Mouse (Mus musculus) G1E (cell line): Measurements from ENCODE around the gene Ccdc158. TPM values are rescaled to one million over a fixed set of nuclear protein-coding genes. Genes with fewer than 3 reads are reported as not detected.

Experiments used
- ATAC-seq: 2 replicates; pipeline ENCODE4 v1.8.0; 2016; ENCODE audit warnings: mild to moderate bottlenecking; ENCODE audit not compliant: insufficient number of reproducible peaks, poor library complexity, low FRiP score, severe bottlenecking; ENCODE audit errors: extremely low read depth
- DNase-seq: peaks from one replicate; pipeline ENCODE4 v3.0.0; 2012; ENCODE audit warnings: low spot score
- H3K27me3 ChIP-seq: 2 replicates; pipeline ENCODE4 v1.6.1; 2012; ENCODE audit warnings: mild to moderate bottlenecking, low read length, inconsistent platforms; ENCODE audit not compliant: insufficient read depth
- H3K36me3 ChIP-seq: replicated peaks from 2 replicates; pipeline ENCODE3; 2012; ENCODE audit warnings: mild to moderate bottlenecking, inconsistent platforms
- H3K4me1 ChIP-seq: 2 replicates; pipeline ENCODE4 v1.6.1; 2012; ENCODE audit warnings: low read depth, low read length, inconsistent platforms, mixed read lengths; ENCODE audit not compliant: insufficient read depth
- H3K4me3 ChIP-seq: 2 replicates; pipeline ENCODE4 v1.5.1; 2012; ENCODE audit warnings: low read depth, mild to moderate bottlenecking, inconsistent platforms, low read length, moderate library complexity, mixed read lengths
- H3K9me3 ChIP-seq: replicated peaks from 2 replicates; pipeline ENCODE4 v1.6.1; 2012; ENCODE audit warnings: inconsistent platforms
- CTCF ChIP-seq: IDR thresholded peaks from 2 replicates; pipeline ENCODE4 v1.5.1; 2012; ENCODE audit warnings: low read depth, low read length, inconsistent platforms, mixed read lengths
- GATA1 ChIP-seq: IDR thresholded peaks from 2 replicates; pipeline ENCODE4 v1.6.1; 2012; ENCODE audit warnings: borderline replicate concordance, low read length, inconsistent platforms, mixed read lengths
- GATA2 ChIP-seq: IDR thresholded peaks from 2 replicates; pipeline ENCODE4 v1.6.1; 2012; ENCODE audit warnings: low read depth, low read length, inconsistent platforms, borderline replicate concordance
- POLR2AphosphoS5 ChIP-seq: IDR thresholded peaks from 2 replicates; pipeline ENCODE4 v1.6.1; 2012; ENCODE audit warnings: low read depth, low read length, inconsistent platforms; ENCODE audit not compliant: insufficient replicate concordance
- TAL1 ChIP-seq: conservative IDR thresholded peaks from 2 replicates; pipeline ENCODE4 v1.6.1; 2012; ENCODE audit warnings: low read depth, low read length, inconsistent platforms, mixed read lengths
- polyA plus RNA-seq: library from polyadenylated mRNA; stranded (reverse); fragments of >175 nt; gene quantifications from 2 replicates; pipeline ENCODE4 v1.2.3, GENCODE M21; 2012
- total RNA-seq, 2 experiments: library from RNA; stranded (forward) in 1 of 2; stranded (reverse) in 1 of 2; fragments of 200-1000 nt in 1 of 2; fragments of >200 nt in 1 of 2; fragmentation: Nextera tagmentation in 1 of 2; gene quantifications; 2 replicates each; pipeline ENCODE4 v1.2.3; 2014 to 2017

Ccdc158 gene
- total and polyA plus RNA-seq, 3 experiments: 0.05 TPM; not detected in 2

DNA sequence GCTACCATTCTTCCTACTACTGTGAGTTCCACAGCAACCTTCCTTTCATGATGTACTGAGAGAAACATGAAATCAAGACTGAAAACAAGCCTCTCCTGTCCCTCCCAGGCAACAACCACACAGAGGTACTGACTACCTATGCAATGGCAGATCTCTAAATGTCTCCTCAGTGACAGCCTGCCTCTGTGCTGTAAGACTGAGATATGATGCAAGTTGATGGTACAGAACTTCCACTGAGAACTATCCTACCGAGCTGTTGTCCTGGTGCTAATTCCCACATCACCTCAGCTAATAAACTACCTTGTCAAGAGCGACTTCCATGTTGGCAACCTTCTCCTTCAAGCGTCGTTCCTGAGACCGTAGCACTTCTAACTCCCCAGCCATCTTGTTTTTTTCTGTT, 39.2 kb downstream of the Ccdc158 start:
- Histone ChIP-seq H3K36me3 (no peaks in the 10 kb centered on the region), H3K9me3 (no peaks in the 10 kb centered on the region), H3K4me3 (no peak overlapping the region), H3K4me1 (no peaks in the 10 kb centered on the region), H3K27me3 (no peaks in the 10 kb centered on the region; the same call in 1 of the 2 replicates)
- DNase-seq (no peak), ATAC-seq (no peak)
- no peak for TF ChIP-seq GATA1
- TF ChIP-seq TAL1: no peak
- TF ChIP-seq CTCF: no peak
- no peak for TF ChIP-seq POLR2AphosphoS5
- no peak for TF ChIP-seq GATA2

DNA sequence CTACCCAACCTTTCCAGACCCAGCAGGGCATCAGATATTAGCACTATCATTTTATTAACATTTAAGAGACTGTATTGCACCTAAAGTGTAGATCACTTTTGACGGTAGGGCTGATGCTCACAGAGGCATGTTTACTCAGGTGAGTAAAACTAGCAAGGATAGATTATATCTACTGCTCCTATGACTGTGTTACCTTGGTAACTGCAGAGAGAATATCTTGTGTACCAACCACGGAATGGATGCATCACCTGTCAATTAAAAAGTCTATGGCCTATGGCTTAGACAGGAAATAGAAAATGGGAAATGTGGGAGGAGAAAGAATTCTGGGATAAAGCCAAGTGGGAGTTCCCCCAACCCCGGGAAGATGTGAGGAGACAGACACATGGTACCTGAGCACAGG, 40.2 kb downstream of the Ccdc158 start:
- DNase-seq (no peak), ATAC-seq (no peak)
- Histone ChIP-seq H3K4me1 (no peaks in the 10 kb centered on the region), H3K9me3 (no peaks in the 10 kb centered on the region), H3K36me3 (no peaks in the 10 kb centered on the region), H3K4me3 (no peak overlapping the region), H3K27me3 (no peaks in the 10 kb centered on the region; the same call in 1 of the 2 replicates)
- TF ChIP-seq CTCF: no peak
- no peak for TF ChIP-seq GATA1
- no peak for TF ChIP-seq TAL1
- TF ChIP-seq GATA2: no peak
- no peak for TF ChIP-seq POLR2AphosphoS5

DNA sequence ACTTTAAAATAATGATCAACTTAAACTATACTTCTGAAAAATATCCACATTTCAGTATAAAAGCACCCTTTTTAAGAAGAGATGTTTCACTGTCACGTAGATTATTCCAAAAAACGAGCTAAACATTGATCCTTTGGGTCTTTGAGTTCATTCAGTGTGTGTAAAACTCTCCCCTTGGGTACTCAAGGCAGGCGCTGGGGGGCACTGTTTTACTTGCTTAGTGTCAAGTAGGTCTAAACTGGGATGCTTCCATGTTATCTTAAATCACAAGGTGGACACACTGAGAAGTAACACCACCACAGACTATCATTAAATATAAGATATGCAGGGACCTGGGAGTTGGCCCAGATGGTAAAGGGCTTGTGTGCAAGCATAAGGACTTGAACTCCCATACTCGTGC, 41.5 kb downstream of the Ccdc158 start:
- no peak for DNase-seq
- no peaks in the 10 kb centered on the region for H3K9me3 ChIP-seq
- H3K36me3 ChIP-seq: no peaks in the 10 kb centered on the region
- H3K4me3 ChIP-seq: no peak overlapping the region
- ATAC-seq: no peak
- TF ChIP-seq GATA1 (no peak), TAL1 (no peak), CTCF (no peak), GATA2 (no peak), POLR2AphosphoS5 (no peak)
- no peaks in the 10 kb centered on the region; the same call in 1 of the 2 replicates for H3K27me3 ChIP-seq
- H3K4me1 ChIP-seq: no peaks in the 10 kb centered on the region

DNA sequence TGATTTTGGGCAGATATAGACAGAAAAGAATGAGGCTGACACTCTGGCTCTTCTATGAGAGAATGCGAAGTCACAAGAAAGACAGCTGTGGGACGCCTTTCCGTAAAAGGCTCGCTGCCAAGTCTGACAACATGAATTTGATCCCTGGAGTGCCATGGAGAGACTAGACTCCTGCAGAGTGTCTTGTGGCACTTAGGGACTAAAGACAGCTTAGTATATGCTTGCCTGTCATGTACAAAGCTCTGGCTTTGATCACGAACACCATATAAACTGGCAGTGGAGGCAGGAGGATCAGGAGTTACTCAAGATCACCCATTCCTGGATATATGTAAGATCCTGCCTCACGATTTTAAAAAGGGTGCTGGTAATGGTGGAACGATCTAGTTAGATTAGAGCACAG, 47.2 kb downstream of the Ccdc158 start:
- H3K4me1 ChIP-seq: no peaks in the 10 kb centered on the region

DNA sequence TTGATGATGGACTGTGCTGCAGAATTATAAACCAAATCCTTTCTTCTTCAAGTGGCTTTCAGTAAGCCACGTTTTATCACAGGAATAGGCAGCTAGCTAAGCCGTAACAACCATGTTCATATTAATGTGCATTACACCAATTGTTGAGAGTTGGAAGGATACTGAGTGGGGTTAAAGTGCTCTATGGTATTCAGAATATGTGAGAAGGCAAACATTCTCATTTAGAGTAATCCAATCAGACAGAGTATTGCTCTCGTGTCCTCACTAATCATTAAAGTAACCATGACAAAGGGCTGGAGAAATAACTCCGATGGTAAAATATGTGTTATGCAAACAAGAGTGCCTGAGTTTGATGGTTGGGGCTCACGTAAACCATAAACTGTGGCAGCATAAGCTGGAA, 53.2 kb downstream of the Ccdc158 start:
- Histone ChIP-seq H3K4me1 (no peaks in the 10 kb centered on the region), H3K9me3 (no peaks in the 10 kb centered on the region), H3K27me3 (no peaks in the 10 kb centered on the region; the same call in 1 of the 2 replicates), H3K36me3 (no peaks in the 10 kb centered on the region), H3K4me3 (no peak overlapping the region)
- TF ChIP-seq CTCF: no peak
- TF ChIP-seq GATA1: no peak
- no peak for DNase-seq
- ATAC-seq: no peak

More for the DNA sequence above, 47.2 kb downstream of the Ccdc158 start:
- DNase-seq (no peak), ATAC-seq (no peak)
- Histone ChIP-seq H3K4me3 (no peak overlapping the region), H3K9me3 (no peaks in the 10 kb centered on the region), H3K27me3 (no peaks in the 10 kb centered on the region; the same call in 1 of the 2 replicates), H3K36me3 (no peaks in the 10 kb centered on the region)
- no peak for TF ChIP-seq GATA1
- no peak for TF ChIP-seq GATA2
- TF ChIP-seq TAL1: no peak
- TF ChIP-seq CTCF: no peak
- no peak for TF ChIP-seq POLR2AphosphoS5

DNA sequence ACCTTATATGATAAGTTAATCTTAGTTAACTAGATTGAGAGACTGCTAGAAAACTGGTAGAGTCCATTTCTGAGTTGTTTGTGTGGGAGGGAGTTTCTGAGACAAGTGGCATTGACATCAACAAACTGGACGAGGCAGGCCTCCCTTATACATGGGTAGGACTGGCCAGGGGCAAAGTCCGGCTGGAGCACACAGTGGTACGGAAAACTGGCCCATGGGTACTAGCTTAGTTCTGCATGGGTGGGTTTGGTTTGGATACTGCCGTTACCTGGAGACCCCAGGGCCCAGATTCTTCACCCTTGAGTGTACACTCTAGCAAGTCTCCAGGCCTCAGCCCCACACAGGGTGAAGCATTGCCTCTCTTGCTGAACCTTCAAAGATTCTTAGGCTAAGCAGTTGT, 62.3 kb downstream of the Ccdc158 start:
- peaks cover 3% of the 10 kb centered on the region; the same call in 1 of the 2 replicates for H3K27me3 ChIP-seq
- TF ChIP-seq TAL1 (no peak), CTCF (no peak), GATA1 (no peak), POLR2AphosphoS5 (no peak), GATA2 (no peak)
- H3K4me1 ChIP-seq: no peaks in the 10 kb centered on the region
- no peaks in the 10 kb centered on the region for H3K36me3 ChIP-seq
- ATAC-seq (no peak), DNase-seq (no peak)
- no peak overlapping the region for H3K4me3 ChIP-seq
- H3K9me3 ChIP-seq: no peaks in the 10 kb centered on the region
